ENCODE assay signal across 25 mouse cellular contexts in genomic region chr2:109725261-109725660, GRCm38 (mm10). TPM values are rescaled to one million over a fixed set of nuclear protein-coding genes. Genes with fewer than 3 reads are reported as not detected.
A peak's percentile ranks its signal among the peaks of the same experiment; 100 is the strongest.
DNase-seq lines count a peak whose midpoint lies in the region; ATAC-seq and TF ChIP-seq lines count a peak whose summit lies in the region.
"Had no signal": no experiment of that assay in that cellular context is flagged by ENCODE, and none has a peak within 500 bp of the region (broad histone marks: within the 10 kb centered on the region; RNA-seq: fewer than 3 reads in every experiment).

No protein-coding gene starts in this region.

- TF ChIP-seq CTCF in liver, adult 2 months (IDR thresholded peaks at IDR 0.05; ENCODE audit: low read depth, low read length) = no peak

- no peaks in the 10 kb centered on the region for H3K9me3 ChIP-seq in liver, embryonic 11.5 days (ENCODE audit: control insufficient read depth, low read length)
- H3K9me3 ChIP-seq in lung, embryonic 16.5 days (ENCODE audit: control insufficient read depth, low read length) = no peaks in the 10 kb centered on the region
- H3K9me3 ChIP-seq: forebrain, embryonic 10.5 days; forebrain, embryonic 13.5 days; heart, embryonic 12.5 days; heart, embryonic 15.5 days; hindbrain, embryonic 10.5 days; hindbrain, embryonic 13.5 days had no signal

- H3K4me3 ChIP-seq in liver, adult 2 months (ENCODE audit: insufficient read depth, low read depth, low read length) = no peak overlapping the region
- H3K4me3 ChIP-seq in liver, embryonic 11.5 days (ENCODE audit: low read depth, low read length) = no peak overlapping the region
- no peak overlapping the region for H3K4me3 ChIP-seq in lung, embryonic 16.5 days (ENCODE audit: low read length)
- H3K4me3 ChIP-seq: forebrain, embryonic 10.5 days; forebrain, embryonic 13.5 days; heart, embryonic 12.5 days; heart, embryonic 15.5 days; hindbrain, embryonic 10.5 days; hindbrain, embryonic 13.5 days had no signal

- H3K27me3 ChIP-seq in liver, adult 2 months (ENCODE audit: control insufficient read depth, insufficient read depth, low read length) = no peaks in the 10 kb centered on the region
- H3K27me3 ChIP-seq in liver, embryonic 11.5 days (replicated peaks; ENCODE audit: control insufficient read depth, insufficient read depth, low read length) = no peaks in the 10 kb centered on the region
- no peaks in the 10 kb centered on the region for H3K27me3 ChIP-seq in lung, embryonic 16.5 days (ENCODE audit: control insufficient read depth, insufficient read depth, low read depth, low read length)
- H3K27me3 ChIP-seq: forebrain, embryonic 13.5 days; heart, embryonic 12.5 days; heart, embryonic 15.5 days; hindbrain, embryonic 13.5 days had no signal

- H3K4me2 ChIP-seq in liver, embryonic 11.5 days = no peak overlapping the region
- no peak overlapping the region for H3K4me2 ChIP-seq in lung, embryonic 16.5 days (ENCODE audit: low read depth, low read length)
- H3K4me2 ChIP-seq: forebrain, embryonic 13.5 days; heart, embryonic 12.5 days; heart, embryonic 15.5 days; hindbrain, embryonic 13.5 days had no signal

- WGBS in liver, adult 2 months = 85% methylated on average over 3 of the region's 3 CpGs
- 71% methylated on average over 3 of the region's 3 CpGs for WGBS in liver, embryonic 11.5 days
- 55% methylated on average over 3 of the region's 3 CpGs for WGBS in lung, embryonic 16.5 days

- no peak for TF ChIP-seq POLR2A in liver, adult 2 months (IDR thresholded peaks at IDR 0.05; ENCODE audit: extremely low read depth, insufficient read depth, low read length)

- no peak overlapping the region for H3K9ac ChIP-seq in liver, adult 2 months (ENCODE audit: low read depth, low read length)
- H3K9ac ChIP-seq in liver, embryonic 11.5 days (ENCODE audit: low read depth, low read length) = no peak overlapping the region
- no peak overlapping the region for H3K9ac ChIP-seq in lung, embryonic 16.5 days (ENCODE audit: low read length)
- H3K9ac ChIP-seq: forebrain, embryonic 13.5 days; heart, embryonic 12.5 days; heart, embryonic 15.5 days; hindbrain, embryonic 13.5 days had no signal

- H3K4me1 ChIP-seq in liver, adult 2 months (ENCODE audit: control insufficient read depth, insufficient read depth, low read length) = peaks cover 7% of the 10 kb centered on the region
- H3K4me1 ChIP-seq in liver, embryonic 11.5 days (replicated peaks; ENCODE audit: control insufficient read depth, insufficient read depth, low read length) = no peaks in the 10 kb centered on the region
- H3K4me1 ChIP-seq in lung, embryonic 16.5 days (replicated peaks; ENCODE audit: control insufficient read depth, insufficient read depth, low read length) = no peaks in the 10 kb centered on the region
- H3K4me1 ChIP-seq: forebrain, embryonic 10.5 days; heart, embryonic 12.5 days; heart, embryonic 15.5 days; hindbrain, embryonic 10.5 days; hindbrain, embryonic 13.5 days had no signal

- H3K79me2 ChIP-seq in liver, adult 2 months (ENCODE audit: control insufficient read depth, insufficient read depth, low read length) = no peaks in the 10 kb centered on the region

- ATAC-seq in liver, embryonic 11.5 days (replicated peaks; ENCODE audit: low FRiP score) = no peak
- peak; percentile 66 for ATAC-seq in lung, embryonic 16.5 days (ENCODE audit: low read depth)
- ATAC-seq: activated CD4-positive, CD25-positive, alpha-beta regulatory T cell, adult 4 months; forebrain, embryonic 13.5 days; forebrain, embryonic 16.5 days; hindbrain, embryonic 16.5 days had no signal

- peak overlapping the region; percentile 47; the same call in 1 of the 2 replicates for H3K27ac ChIP-seq in liver, adult 2 months (replicated peaks; ENCODE audit: insufficient read depth, low read depth, low read length)
- H3K27ac ChIP-seq in liver, embryonic 11.5 days (ENCODE audit: low read depth, low read length) = no peak overlapping the region
- no peak overlapping the region for H3K27ac ChIP-seq in lung, embryonic 16.5 days (ENCODE audit: low read length)
- H3K27ac ChIP-seq: forebrain, embryonic 10.5 days; forebrain, embryonic 13.5 days; heart, embryonic 15.5 days; hindbrain, embryonic 10.5 days; hindbrain, embryonic 13.5 days had no signal

- H3K36me3 ChIP-seq in liver, adult 2 months (ENCODE audit: control insufficient read depth, insufficient read depth, low read length) = no peaks in the 10 kb centered on the region
- H3K36me3 ChIP-seq in liver, embryonic 11.5 days (ENCODE audit: control insufficient read depth, insufficient read depth, low read length) = no peaks in the 10 kb centered on the region
- no peaks in the 10 kb centered on the region for H3K36me3 ChIP-seq in lung, embryonic 16.5 days (ENCODE audit: control insufficient read depth, insufficient read depth, low read length)
- H3K36me3 ChIP-seq: heart, embryonic 12.5 days; heart, embryonic 15.5 days had no signal

- no peak for DNase-seq in liver, adult 2 months (ENCODE audit: extremely low read depth, low read depth, low spot score)
- DNase-seq in liver, embryonic 11.5 days (ENCODE audit: low spot score) = no peak
- peak; percentile 4 for DNase-seq in lung, postnatal 10 days
- DNase-seq in lung, postnatal 36 days = peak; percentile 53
- DNase-seq in ovary, postnatal 14 days (ENCODE audit: low spot score) = no peak
- DNase-seq in urinary bladder, postnatal 36 days (ENCODE audit: low spot score in 2 of 2) = no peak
- DNase-seq: adrenal gland, adult 8-10 months; adrenal gland, postnatal 25 days; cerebellum, adult 18-20 months; cerebellum, adult 9-11 months; gastrocnemius, postnatal 10 days; gastrocnemius, postnatal 36 days; heart, postnatal 10 days; heart, postnatal 36 days had no signal

RNA-seq across cellular contexts. Expression of gene Bdnf, which starts 50.8 kb away (rescaled TPM):
- 0.83 and 0.87 TPM in 2 replicates for total RNA-seq in liver, adult 2 months (2014; rRNA removed)
- 0.09 and 0.41 TPM in 2 replicates for polyA plus RNA-seq in liver, adult 2 months (2012; rRNA removed)
- polyA plus RNA-seq in liver, embryonic 11.5 days (2014; fragmentation: Nextera tagmentation; extraction: Ambion mirVana) = 0.74 and 0.87 TPM in 2 replicates
- polyA plus RNA-seq in lung, embryonic 16.5 days (2015; fragmentation: Nextera tagmentation; extraction: Ambion mirVana) = 0.58 and 0.79 TPM in 2 replicates
- total RNA-seq: granulocyte monocyte progenitor cell, adult 5-6 weeks had no signal

Comparison
In these comparisons a context has a peak if more than half of its experiments do, and no peak if none do; other contexts are left out.
1. DNase-seq: peak in lung, postnatal 10 days (single experiment) and lung, postnatal 36 days (single experiment); none in liver, adult 2 months (single experiment), liver, embryonic 11.5 days (single experiment), ovary, postnatal 14 days (single experiment) and urinary bladder, postnatal 36 days (0 of 2).